Mouse (Mus musculus): Measurements from ENCODE around the gene Gse1. TPM values are rescaled to one million over a fixed set of nuclear protein-coding genes. Genes with fewer than 3 reads are reported as not detected.

Gse1 gene
- polyA plus RNA-seq, 3 experiments from 2014 or later: 2.0 to 4.0 (median 3.2) TPM

- no peak for ATAC-seq
Observed at GRCm38 (mm10) chr8:120525135-120525534, 296.9 kb downstream of the Gse1 start.

GRCm38 (mm10) chr8:120525832-120526231 is 297.6 kb downstream of the Gse1 start:
- ATAC-seq: no peak

GRCm38 (mm10) chr8:120526577-120526976 is 298.3 kb downstream of the Gse1 start:
- ATAC-seq: no peak

DNA sequence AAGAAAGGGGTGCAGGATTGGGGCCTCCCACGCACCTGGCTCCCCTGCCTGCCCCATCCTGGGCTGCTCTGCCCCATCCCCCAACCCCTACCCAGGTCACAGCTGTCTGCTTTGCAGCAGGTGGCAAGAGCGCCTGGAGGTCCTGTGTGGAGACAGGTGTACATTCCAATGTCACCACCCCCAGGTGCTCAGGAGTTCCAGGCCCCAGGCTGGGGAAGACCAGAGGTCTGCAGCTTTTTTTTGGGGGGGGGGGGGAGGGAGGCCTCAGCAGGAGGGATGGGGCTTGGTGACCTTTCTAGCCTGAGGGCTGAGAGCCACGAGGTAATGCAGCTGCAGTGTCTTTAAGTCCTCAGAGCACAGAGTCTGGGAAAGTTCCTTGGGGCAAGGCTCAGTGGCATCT is 300.1 kb downstream of the Gse1 start:
- no peak for ATAC-seq

DNA sequence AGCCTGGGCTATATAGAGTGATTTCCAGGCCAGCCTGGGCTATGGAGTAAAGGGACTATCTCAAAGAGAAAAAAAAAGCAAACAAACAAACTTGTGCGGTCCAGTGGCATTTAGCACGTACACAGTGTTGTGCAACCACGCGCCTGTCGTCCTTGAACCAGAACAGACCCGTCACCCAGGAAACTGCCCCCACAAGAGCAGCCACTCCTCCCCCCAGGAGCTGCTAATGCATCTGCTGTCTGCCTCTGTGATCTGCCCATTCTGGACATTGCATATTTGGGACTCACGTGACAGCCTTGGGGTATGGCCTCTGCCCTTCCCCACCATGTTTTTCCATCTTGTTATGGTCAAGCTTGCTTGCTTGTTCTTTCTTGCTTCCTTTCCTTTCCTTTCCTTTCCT is 301.0 kb downstream of the Gse1 start:
- no peak for ATAC-seq

- no peak for ATAC-seq
Observed at GRCm38 (mm10) chr8:120530954-120531656, 302.8 kb downstream of the Gse1 start.

DNA sequence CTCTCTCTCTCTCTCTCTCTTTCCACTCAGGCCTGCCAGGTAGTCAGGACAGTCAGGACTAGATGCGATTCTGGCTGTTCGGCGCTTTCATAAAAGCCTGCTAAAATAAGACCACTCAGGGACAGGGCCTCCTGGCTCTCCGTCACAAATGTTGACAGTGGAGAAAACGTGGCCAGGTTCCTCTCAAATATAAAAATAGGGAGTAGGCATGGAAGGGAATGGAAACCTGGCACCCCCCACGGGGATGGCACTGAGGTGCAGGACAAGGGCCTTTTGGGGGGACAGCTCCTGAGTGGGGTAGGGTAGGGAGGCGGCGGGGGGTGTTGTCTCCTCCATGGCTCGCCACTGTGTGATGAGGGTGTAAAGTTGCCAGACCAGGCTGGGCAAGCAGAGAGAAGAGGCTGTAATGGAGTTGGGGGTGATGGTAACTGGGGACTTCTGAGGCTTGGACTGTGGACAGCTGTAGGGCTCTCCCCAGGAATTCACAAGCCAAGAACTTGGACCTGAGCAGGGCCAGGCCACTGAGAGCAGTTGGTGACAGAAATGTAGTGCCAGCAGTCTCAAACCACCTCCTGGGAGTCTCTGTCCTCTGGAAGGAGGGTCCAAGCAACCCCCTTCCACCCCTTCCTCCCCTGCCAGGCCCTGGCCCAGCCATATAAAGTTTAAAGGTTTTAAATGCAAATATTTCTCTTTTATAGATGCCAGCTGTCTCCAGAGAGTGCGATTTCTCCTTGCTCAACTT is 303.7 kb downstream of the Gse1 start:
- ATAC-seq: no peak

DNA sequence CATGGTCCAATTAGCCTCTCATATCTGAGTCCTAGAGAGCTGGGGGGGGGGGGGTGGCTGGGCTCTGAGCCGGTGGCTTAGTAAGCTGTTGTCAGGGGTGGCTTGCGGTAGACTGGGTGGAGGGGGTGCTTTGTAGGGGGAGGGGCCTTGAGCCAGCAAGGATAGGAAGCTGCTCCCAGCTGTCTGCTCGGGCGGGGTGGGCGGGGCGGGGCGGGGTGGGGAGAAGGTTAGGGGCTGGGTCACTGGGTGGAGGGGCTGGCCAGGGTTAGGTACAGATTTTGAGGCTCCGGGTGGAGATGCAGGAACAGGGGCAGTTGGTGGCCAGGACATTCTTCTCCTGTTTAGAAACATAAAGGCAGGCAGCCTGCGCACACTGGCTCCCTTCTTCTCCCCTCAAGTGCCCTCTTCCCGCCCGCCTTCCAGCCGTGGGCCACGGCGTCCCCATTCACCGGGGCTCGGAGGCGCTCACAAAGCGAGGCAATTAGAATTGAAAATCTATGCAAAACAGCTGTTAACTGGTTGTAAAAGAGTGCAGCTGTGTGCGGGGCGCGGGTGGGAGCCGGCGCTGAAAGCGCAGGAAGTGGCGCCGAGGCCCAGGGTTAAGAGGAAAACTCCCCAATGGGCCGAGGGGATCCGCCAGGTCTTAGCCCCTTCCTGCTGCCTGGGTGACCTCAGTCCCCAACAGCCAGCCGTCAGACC is 304.4 kb downstream of the Gse1 start:
- no peak for ATAC-seq

DNA sequence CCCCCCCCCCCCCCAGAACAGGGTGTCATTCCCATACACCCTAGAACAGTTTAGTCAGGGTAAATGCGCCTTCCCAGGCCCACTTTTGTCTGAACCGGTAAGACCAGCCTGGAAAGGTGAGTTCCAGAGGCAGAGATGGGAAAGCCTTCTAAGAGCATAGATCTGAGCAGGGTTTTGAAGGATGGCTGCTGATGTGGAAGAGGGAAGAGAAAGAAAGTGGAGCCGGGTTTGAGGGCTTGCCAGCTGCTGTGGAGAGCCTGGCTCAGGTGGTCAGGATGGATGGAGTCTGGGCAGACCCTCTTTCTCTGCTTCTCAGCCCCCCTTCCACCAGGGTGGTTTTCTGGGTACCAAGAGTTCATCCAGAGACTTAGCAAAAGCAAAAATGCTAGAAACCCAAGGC is 305.1 kb downstream of the Gse1 start:
- ATAC-seq: no peak

- no peak for ATAC-seq
Observed at GRCm38 (mm10) chr8:120534080-120534479, 305.8 kb downstream of the Gse1 start.

GRCm38 (mm10) chr8:120534504-120535368 is 306.5 kb downstream of the Gse1 start:
- no peak for ATAC-seq

DNA sequence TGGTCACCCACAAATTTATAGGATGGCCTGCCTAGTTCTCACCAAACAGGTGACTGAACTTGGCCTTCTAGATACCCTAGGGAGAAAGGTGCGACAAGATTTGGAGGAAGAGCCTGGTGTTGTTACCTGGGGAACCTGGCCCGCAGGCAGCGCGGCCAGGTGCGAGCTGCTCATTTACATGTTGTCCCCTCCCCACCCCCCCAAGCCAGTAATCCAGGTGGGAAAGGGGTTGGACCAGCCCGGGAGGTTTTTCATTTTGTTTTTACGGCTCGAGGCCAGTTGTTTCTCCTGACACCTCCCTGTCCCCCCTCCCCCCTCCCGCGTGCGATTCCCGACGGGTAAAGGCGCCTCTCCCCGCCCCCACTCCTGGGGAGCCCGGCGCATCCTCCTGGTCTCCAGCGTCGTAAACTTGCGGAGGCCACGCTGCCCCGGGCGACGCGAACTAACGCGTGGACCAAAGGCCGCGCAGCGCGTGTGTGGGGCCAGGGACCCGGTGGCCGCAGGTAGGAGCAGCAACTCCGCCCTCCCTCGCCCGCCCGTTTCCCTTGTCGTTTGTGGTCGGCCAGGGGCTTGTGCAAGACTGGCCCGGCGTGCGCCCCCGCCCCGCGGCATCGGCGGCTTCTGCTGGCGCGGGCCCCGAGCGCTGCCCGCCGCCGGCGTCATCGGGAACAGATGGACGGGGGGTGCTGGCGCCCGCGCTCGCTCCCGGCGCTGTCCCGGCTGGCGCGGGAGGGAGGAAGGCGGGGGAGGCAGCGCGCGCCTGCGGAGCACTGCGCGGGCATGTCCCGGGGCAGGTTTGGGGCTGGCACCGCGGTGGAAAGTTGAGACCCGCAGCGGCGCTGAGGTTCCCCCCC is 307.4 kb downstream of the Gse1 start:
- no peak for ATAC-seq

- ATAC-seq: peak; percentile 16
Observed at GRCm38 (mm10) chr8:120536306-120537206, 308.3 kb downstream of the Gse1 start.

GRCm38 (mm10) chr8:120537207-120537817 is 309.1 kb downstream of the Gse1 start:
- peak; percentile 54 for ATAC-seq

- ATAC-seq: no peak
Observed at GRCm38 (mm10) chr8:120537818-120538396, 309.7 kb downstream of the Gse1 start.

- ATAC-seq: peak; percentile 81
Observed at GRCm38 (mm10) chr8:120538397-120539240, 310.4 kb downstream of the Gse1 start.

DNA sequence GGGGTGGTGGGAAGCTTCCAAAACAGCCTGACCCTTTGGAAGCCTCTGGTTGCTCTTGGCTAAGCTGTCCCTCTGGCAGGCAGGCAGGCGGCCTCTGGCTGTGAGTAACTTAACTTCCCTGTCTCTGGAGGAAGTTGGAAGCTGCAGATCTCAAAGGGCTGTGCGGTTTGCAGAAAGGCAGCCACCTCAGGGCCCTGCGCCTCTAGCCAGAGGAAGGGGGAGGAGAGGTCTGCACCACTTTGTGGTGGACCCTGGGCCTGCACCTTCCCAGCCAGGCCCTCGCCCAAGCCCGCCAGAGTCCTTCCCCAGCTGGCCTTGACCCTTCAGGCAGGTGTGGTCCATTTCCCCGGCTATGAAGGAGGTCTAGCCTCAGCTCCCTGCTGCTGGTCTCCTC is 311.1 kb downstream of the Gse1 start:
- no peak for ATAC-seq

- ATAC-seq: no peak
Observed at GRCm38 (mm10) chr8:120539775-120540625, 311.7 kb downstream of the Gse1 start.
